Mouse (Mus musculus) bone marrow macrophage, adult 2 months (primary cell): Measurements from ENCODE around the gene N4bp1.

Source experiments
- CTCF ChIP-seq: IDR thresholded peaks from 2 replicates; pipeline ENCODE4 v1.5.1; 2012; ENCODE audit warnings: low read depth, mild to moderate bottlenecking, low read length, moderate library complexity
- POLR2A ChIP-seq: IDR thresholded peaks from 2 replicates; pipeline ENCODE4 v1.6.1; 2012; ENCODE audit warnings: mild to moderate bottlenecking, low read depth, low read length, borderline replicate concordance

DNA sequence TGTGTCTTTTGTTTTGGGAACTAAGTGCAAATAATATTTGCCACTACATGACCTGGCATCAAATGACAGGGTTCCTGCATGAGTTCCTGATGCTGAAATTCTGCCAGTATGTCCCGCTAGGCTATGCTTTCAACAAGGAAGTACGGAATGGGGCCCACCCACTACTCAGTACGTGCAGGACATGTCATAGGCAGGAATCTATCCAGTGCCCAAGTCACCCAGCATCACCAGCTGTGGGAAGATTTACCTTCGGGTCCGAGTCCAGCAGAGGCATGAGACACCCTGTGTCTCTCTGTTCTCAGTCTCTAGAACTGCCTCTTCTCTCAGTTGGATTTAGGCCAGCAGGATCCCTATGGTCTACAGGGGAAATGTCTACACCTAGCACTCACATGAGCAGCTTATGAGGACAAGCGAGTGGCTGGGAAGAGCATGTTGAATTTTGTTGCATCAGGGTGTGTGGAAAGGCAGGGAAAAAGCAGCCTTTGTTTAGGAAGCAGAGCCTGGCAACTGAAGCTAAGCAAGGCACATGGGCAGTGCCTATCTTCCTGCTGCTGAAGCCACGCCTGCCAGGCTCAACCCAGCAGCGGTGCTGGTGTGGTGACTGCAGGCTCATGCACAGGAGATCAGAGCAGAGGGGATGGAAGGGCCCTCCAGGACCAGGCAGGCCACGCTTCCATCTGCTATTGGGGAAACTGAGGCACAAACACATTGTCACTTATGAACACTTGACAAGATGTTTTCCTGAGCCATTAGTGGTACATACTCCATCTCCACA lies 59.2 kb downstream of the N4bp1 start:
- no peak for TF ChIP-seq CTCF
- TF ChIP-seq POLR2A, result no peak
